Mouse (Mus musculus) layer of hippocampus, adult 11-12 months (tissue): ENCODE data around the gene Rhebl1.
"Not testable (repeated sequence)": the region's sequence is repeated elsewhere in the genome, so short reads cannot be mapped to it uniquely, and the experiment has no call there.

Experiments
- DNase-seq: peaks from one replicate; pipeline ENCODE4 v3.0.0; 2022; ENCODE audit warnings: low spot score

The Rhebl1 gene

GRCm38 (mm10) chr15:98893940-98894745, at the start of gene Rhebl1:
Gene Rhebl1, minus strand, starts transcription at chr15:98894540.
- peak; percentile 35 for DNase-seq

GRCm38 (mm10) chr15:98943133-98943532, 48.8 kb upstream of the Rhebl1 start:
- no peak for DNase-seq

- no peak for DNase-seq
Measured at GRCm38 (mm10) chr15:98942081-98942480, 47.7 kb upstream of the Rhebl1 start.

GRCm38 (mm10) chr15:98941539-98941938, 47.2 kb upstream of the Rhebl1 start:
- no peak for DNase-seq

- DNase-seq = no peak
Measured at GRCm38 (mm10) chr15:98940816-98941215, 46.5 kb upstream of the Rhebl1 start.

- DNase-seq = peak; percentile 92
Measured at GRCm38 (mm10) chr15:98934217-98934839, 40.0 kb upstream of the Rhebl1 start, which contains the start of gene Tuba1b. Gene Tuba1b, minus strand, starts transcription at chr15:98934565.

- DNase-seq = peak; percentile 97
Measured at GRCm38 (mm10) chr15:98933833-98934216, 39.5 kb upstream of the Rhebl1 start.

GRCm38 (mm10) chr15:98933004-98933671, 38.8 kb upstream of the Rhebl1 start:
- DNase-seq = not testable (repeated sequence)

- no peak for DNase-seq
Measured at GRCm38 (mm10) chr15:98930998-98931397, 36.7 kb upstream of the Rhebl1 start.

GRCm38 (mm10) chr15:98930017-98930734, 35.8 kb upstream of the Rhebl1 start:
- no peak for DNase-seq

- peak; percentile 74 for DNase-seq
Measured at GRCm38 (mm10) chr15:98928598-98929240, 34.4 kb upstream of the Rhebl1 start.

- DNase-seq = no peak
Measured at GRCm38 (mm10) chr15:98927566-98927965, 33.2 kb upstream of the Rhebl1 start.

GRCm38 (mm10) chr15:98924682-98925081, 30.3 kb upstream of the Rhebl1 start:
- DNase-seq = no peak

GRCm38 (mm10) chr15:98923031-98923537, 28.7 kb upstream of the Rhebl1 start:
- DNase-seq = no peak

GRCm38 (mm10) chr15:98922581-98922980, 28.2 kb upstream of the Rhebl1 start:
- DNase-seq = no peak

- DNase-seq = no peak
Measured at GRCm38 (mm10) chr15:98921510-98921909, 27.2 kb upstream of the Rhebl1 start.

GRCm38 (mm10) chr15:98918499-98918895, 24.2 kb upstream of the Rhebl1 start:
- not testable (repeated sequence) for DNase-seq

- DNase-seq = peak; percentile 99
Measured at GRCm38 (mm10) chr15:98917538-98918498, 23.5 kb upstream of the Rhebl1 start, which contains the start of gene Lmbr1l. Gene Lmbr1l, minus strand, starts transcription at chr15:98918231.

- peak; percentile 18 for DNase-seq
Measured at GRCm38 (mm10) chr15:98917091-98917490, 22.8 kb upstream of the Rhebl1 start.

- no peak for DNase-seq
Measured at GRCm38 (mm10) chr15:98916016-98916415, 21.7 kb upstream of the Rhebl1 start.
